Mouse (Mus musculus) embryonic facial prominence, embryonic 10.5 days (tissue): ENCODE measurements around the gene Wdr20. TPM values are rescaled to one million over a fixed set of nuclear protein-coding genes. Genes with fewer than 3 reads are reported as not detected.
"Not testable (repeated sequence)": the region's sequence is repeated elsewhere in the genome, so short reads cannot be mapped to it uniquely, and the experiment has no call there.

Experiments used
- DNase-seq: peaks from one replicate; pipeline ENCODE4 v3.0.0-alpha.2; 2017; ENCODE audit warnings: low spot score
- H3K27ac ChIP-seq: fragments of 300-500 bp; sonication (generic); replicated peaks from 2 replicates; pipeline ENCODE4 v1.5.1; 2016; ENCODE audit warnings: mild to moderate bottlenecking
- H3K27me3 ChIP-seq: fragments of 300-500 bp; sonication (generic); replicated peaks from 2 replicates; pipeline ENCODE4 v1.6.1; 2016; ENCODE audit warnings: low read depth, mild to moderate bottlenecking; ENCODE audit not compliant: poor library complexity, severe bottlenecking
- H3K36me3 ChIP-seq: fragments of 300-500 bp; sonication (generic); replicated peaks from 2 replicates; pipeline ENCODE4 v1.6.1; 2016; ENCODE audit warnings: mild to moderate bottlenecking, moderate library complexity
- H3K4me1 ChIP-seq: fragments of 300-500 bp; sonication (generic); 2 replicates; pipeline ENCODE4 v1.6.1; 2016
- H3K4me3 ChIP-seq: fragments of 300-500 bp; sonication (generic); 2 replicates; pipeline ENCODE4 v1.5.1; 2016; ENCODE audit warnings: mild to moderate bottlenecking, moderate library complexity
- H3K9me3 ChIP-seq: fragments of 300-500 bp; sonication (generic); 2 replicates; pipeline ENCODE4 v1.6.1; 2016; ENCODE audit warnings: mild to moderate bottlenecking
- WGBS: fragments of 180-500 bp; shearing (Covaris S2); methylation state at CpG from one replicate; pipeline ENCODE4 v1.1.7; 2016; 5-methylcytosine and 5-hydroxymethylcytosine counted together
- polyA plus RNA-seq: library from polyadenylated mRNA; unstranded; fragments of >200 nt; fragmentation: Nextera tagmentation; extraction: Ambion mirVana; gene quantifications from 2 replicates; pipeline ENCODE4 v1.2.1, GENCODE M21; 2016

Gene Wdr20
- polyA plus RNA-seq, 1 experiment from 2014 or later: 24.1 TPM

- Histone ChIP-seq H3K4me3 (no peak overlapping the region), H3K9me3 (no peaks in the 10 kb centered on the region), H3K27ac (no peak overlapping the region), H3K4me1 (peaks cover 12% of the 10 kb centered on the region), H3K36me3 (no peaks in the 10 kb centered on the region), H3K27me3 (no peaks in the 10 kb centered on the region; the same call in 1 of the 2 replicates)
- DNase-seq: no peak
- WGBS: 83% methylated on average over 5 of the region's 5 CpGs
Measured at GRCm38 (mm10) chr12:110725489-110725888, 12.3 kb upstream of the Wdr20 start.

GRCm38 (mm10) chr12:110726428-110726827 lies 11.3 kb upstream of the Wdr20 start:
- 60% methylated on average over 1 of the region's 1 CpGs for WGBS
- no peak for DNase-seq
- Histone ChIP-seq H3K27me3 (no peaks in the 10 kb centered on the region), H3K4me3 (no peak overlapping the region), H3K4me1 (peaks cover 9% of the 10 kb centered on the region), H3K36me3 (no peaks in the 10 kb centered on the region), H3K9me3 (no peaks in the 10 kb centered on the region), H3K27ac (no peak overlapping the region)

- WGBS: 96% methylated on average over 3 of the region's 3 CpGs
- not testable (repeated sequence) for H3K4me3 ChIP-seq, DNase-seq, H3K36me3 ChIP-seq, H3K9me3 ChIP-seq, H3K27ac ChIP-seq, H3K4me1 ChIP-seq
- H3K27me3 ChIP-seq: peaks cover 23% of the 10 kb centered on the region
Measured at GRCm38 (mm10) chr12:110733254-110733653, 4.5 kb upstream of the Wdr20 start.

- DNase-seq: no peak
- H3K27me3 ChIP-seq: peaks cover 23% of the 10 kb centered on the region
Measured at GRCm38 (mm10) chr12:110736641-110737040, 1.1 kb upstream of the Wdr20 start.

GRCm38 (mm10) chr12:110738158-110738921 lies 596 bp downstream of the Wdr20 start:
- WGBS: under 1% methylated on average over 72 of the region's 72 CpGs
- H3K27ac ChIP-seq: peak overlapping the region; percentile 92
- H3K36me3 ChIP-seq: peaks cover 15% of the 10 kb centered on the region
- H3K4me3 ChIP-seq: peak overlapping the region; percentile 100
- no peaks in the 10 kb centered on the region for H3K9me3 ChIP-seq
- H3K27me3 ChIP-seq: peaks cover 23% of the 10 kb centered on the region
- H3K4me1 ChIP-seq: peaks cover 14% of the 10 kb centered on the region
- no peak for DNase-seq

More at GRCm38 (mm10) chr12:110736641-110737040, 1.1 kb upstream of the Wdr20 start:
- Histone ChIP-seq H3K36me3 (0 out of 2 replicates have a peak, but pooled peaks cover 5% of the 10 kb centered on the region), H3K9me3 (no peaks in the 10 kb centered on the region), H3K4me3 (peak overlapping the region; percentile 100), H3K27ac (no peak overlapping the region), H3K4me1 (peaks cover 14% of the 10 kb centered on the region)
- WGBS: 24% methylated on average over 4 of the region's 4 CpGs

GRCm38 (mm10) chr12:110750770-110751439 lies 13.2 kb downstream of the Wdr20 start:
- no peaks in the 10 kb centered on the region for H3K4me1 ChIP-seq
- no peak overlapping the region for H3K4me3 ChIP-seq
- WGBS: 87% methylated on average over 10 of the region's 10 CpGs
- H3K9me3 ChIP-seq: no peaks in the 10 kb centered on the region
- H3K36me3 ChIP-seq: peaks cover 40% of the 10 kb centered on the region
- no peak for DNase-seq
- H3K27ac ChIP-seq: no peak overlapping the region
- no peaks in the 10 kb centered on the region for H3K27me3 ChIP-seq

- H3K9me3 ChIP-seq: no peaks in the 10 kb centered on the region
- H3K27ac ChIP-seq: no peak overlapping the region
- H3K36me3 ChIP-seq: peaks cover 37% of the 10 kb centered on the region
Measured at GRCm38 (mm10) chr12:110752703-110753102, 15.0 kb downstream of the Wdr20 start.

GRCm38 (mm10) chr12:110753976-110754375 lies 16.2 kb downstream of the Wdr20 start:
- no peak overlapping the region for H3K27ac ChIP-seq
- H3K36me3 ChIP-seq: peaks cover 35% of the 10 kb centered on the region
- no peaks in the 10 kb centered on the region for H3K9me3 ChIP-seq
- H3K4me1 ChIP-seq: no peaks in the 10 kb centered on the region
- DNase-seq: no peak
- WGBS: 94% methylated on average over 4 of the region's 4 CpGs
- no peak overlapping the region for H3K4me3 ChIP-seq
- no peaks in the 10 kb centered on the region for H3K27me3 ChIP-seq

More at GRCm38 (mm10) chr12:110752703-110753102, 15.0 kb downstream of the Wdr20 start:
- H3K4me1 ChIP-seq: no peaks in the 10 kb centered on the region
- no peak for DNase-seq
- no peaks in the 10 kb centered on the region for H3K27me3 ChIP-seq
- H3K4me3 ChIP-seq: no peak overlapping the region

- 89% methylated on average over 3 of the region's 3 CpGs for WGBS
- Histone ChIP-seq H3K36me3 (peaks cover 34% of the 10 kb centered on the region), H3K27ac (no peak overlapping the region), H3K4me1 (peaks cover 8% of the 10 kb centered on the region), H3K4me3 (no peak overlapping the region), H3K27me3 (no peaks in the 10 kb centered on the region), H3K9me3 (no peaks in the 10 kb centered on the region)
- DNase-seq: no peak
Measured at GRCm38 (mm10) chr12:110757161-110757560, 19.4 kb downstream of the Wdr20 start.

GRCm38 (mm10) chr12:110758932-110759331 lies 21.2 kb downstream of the Wdr20 start:
- H3K27me3 ChIP-seq: no peaks in the 10 kb centered on the region
- no peak overlapping the region for H3K4me3 ChIP-seq
- peaks cover 31% of the 10 kb centered on the region for H3K36me3 ChIP-seq
- 96% methylated on average over 8 of the region's 8 CpGs for WGBS
- H3K4me1 ChIP-seq: peaks cover 8% of the 10 kb centered on the region
- no peak overlapping the region for H3K27ac ChIP-seq
- H3K9me3 ChIP-seq: no peaks in the 10 kb centered on the region
- no peak for DNase-seq

GRCm38 (mm10) chr12:110762321-110762720 lies 24.6 kb downstream of the Wdr20 start:
- Histone ChIP-seq H3K9me3 (no peaks in the 10 kb centered on the region), H3K4me3 (no peak overlapping the region), H3K27me3 (no peaks in the 10 kb centered on the region), H3K27ac (no peak overlapping the region), H3K4me1 (peaks cover 8% of the 10 kb centered on the region), H3K36me3 (peaks cover 12% of the 10 kb centered on the region; the same call in 1 of the 2 replicates)
- DNase-seq: no peak
- 82% methylated on average over 2 of the region's 2 CpGs for WGBS

- whole genome bisulfite sequencing: 90% methylated on average over 5 of the region's 5 CpGs
- DNase-seq: no peak
Measured at GRCm38 (mm10) chr12:110764531-110764930, 26.8 kb downstream of the Wdr20 start.

GRCm38 (mm10) chr12:110768562-110768961 lies 30.8 kb downstream of the Wdr20 start:
- no peak for DNase-seq
- H3K27me3 ChIP-seq: no peaks in the 10 kb centered on the region
- H3K9me3 ChIP-seq: no peaks in the 10 kb centered on the region
- H3K27ac ChIP-seq: no peak overlapping the region
- H3K4me3 ChIP-seq: no peak overlapping the region
- no peaks in the 10 kb centered on the region for H3K4me1 ChIP-seq
- no peaks in the 10 kb centered on the region; the same call in 1 of the 2 replicates for H3K36me3 ChIP-seq

More at GRCm38 (mm10) chr12:110764531-110764930, 26.8 kb downstream of the Wdr20 start:
- no peak overlapping the region for H3K4me3 ChIP-seq
- no peaks in the 10 kb centered on the region for H3K9me3 ChIP-seq
- H3K36me3 ChIP-seq: peaks cover 8% of the 10 kb centered on the region; the same call in 1 of the 2 replicates
- H3K4me1 ChIP-seq: peaks cover 8% of the 10 kb centered on the region
- H3K27me3 ChIP-seq: no peaks in the 10 kb centered on the region
- H3K27ac ChIP-seq: no peak overlapping the region
